Mouse (Mus musculus): ENCODE measurements at regions not wholly inside any gene's neighbourhood (a gene's known extent, or its start where the extent isn't known, plus 50 kb on each side); places are given as distances from the start of the nearest gene placed in this dataset.

- Histone ChIP-seq H3K9ac (replicated peaks; ENCODE audit: low read depth, low read length) (no peak overlapping the region), H3K27ac (ENCODE audit: low read length) (peak overlapping the region; percentile 10; the same call in 1 of the 2 replicates), H3K4me3 (replicated peaks; ENCODE audit: low read length) (no peak overlapping the region), H3K27me3 (replicated peaks; ENCODE audit: control insufficient read depth, insufficient read depth, low read length) (no peaks in the 10 kb centered on the region), H3K4me2 (ENCODE audit: low read length) (no peak overlapping the region), H3K9me3 (ENCODE audit: control insufficient read depth, low read length) (peaks cover 9% of the 10 kb centered on the region), H3K36me3 (ENCODE audit: control insufficient read depth, insufficient read depth) (no peaks in the 10 kb centered on the region), H3K4me1 (replicated peaks; ENCODE audit: control insufficient read depth, insufficient read depth, low read length) (peaks cover 22% of the 10 kb centered on the region)
- peak; percentile 71; the same call in 1 of the 2 replicates for ATAC-seq
- WGBS, result 12% methylated on average over 3 of the region's 3 CpGs
Measured at GRCm38 (mm10) chr3:34532451-34532850, 117.8 kb upstream of the Sox2 start.

GRCm38 (mm10) chr3:34531836-34532235 lies 118.4 kb upstream of the Sox2 start:
- peak overlapping the region; percentile 10 for H3K27ac ChIP-seq (ENCODE audit: low read length)
- peaks cover 10% of the 10 kb centered on the region for H3K9me3 ChIP-seq (ENCODE audit: control insufficient read depth, low read length)
- H3K4me3 ChIP-seq (replicated peaks; ENCODE audit: low read length), result no peak overlapping the region
- H3K4me1 ChIP-seq (replicated peaks; ENCODE audit: control insufficient read depth, insufficient read depth, low read length), result peaks cover 22% of the 10 kb centered on the region
- no peaks in the 10 kb centered on the region for H3K27me3 ChIP-seq (replicated peaks; ENCODE audit: control insufficient read depth, insufficient read depth, low read length)
- WGBS, result 27% methylated on average over 7 of the region's 7 CpGs
- peak; percentile 58 for ATAC-seq
- H3K9ac ChIP-seq (replicated peaks; ENCODE audit: low read depth, low read length), result peak overlapping the region; percentile 13; the same call in 1 of the 2 replicates
- no peak overlapping the region for H3K4me2 ChIP-seq (ENCODE audit: low read length)
- H3K36me3 ChIP-seq (ENCODE audit: control insufficient read depth, insufficient read depth), result no peaks in the 10 kb centered on the region

- no peak overlapping the region for H3K4me2 ChIP-seq (ENCODE audit: low read length)
- H3K4me3 ChIP-seq (replicated peaks; ENCODE audit: low read length), result no peak overlapping the region
- H3K36me3 ChIP-seq (ENCODE audit: control insufficient read depth, insufficient read depth), result no peaks in the 10 kb centered on the region
- H3K4me1 ChIP-seq (replicated peaks; ENCODE audit: control insufficient read depth, insufficient read depth, low read length), result peaks cover 22% of the 10 kb centered on the region
- H3K27ac ChIP-seq (ENCODE audit: low read length), result no peak overlapping the region
- peaks cover 9% of the 10 kb centered on the region; the same call in 1 of the 2 replicates for H3K9me3 ChIP-seq (ENCODE audit: control insufficient read depth, low read length)
- no peaks in the 10 kb centered on the region for H3K27me3 ChIP-seq (replicated peaks; ENCODE audit: control insufficient read depth, insufficient read depth, low read length)
- H3K9ac ChIP-seq (replicated peaks; ENCODE audit: low read depth, low read length), result no peak overlapping the region
- ATAC-seq, result no peak
Measured at GRCm38 (mm10) chr3:34527546-34527945, 122.7 kb upstream of the Sox2 start.

GRCm38 (mm10) chr3:34525730-34526129 lies 124.5 kb upstream of the Sox2 start:
- Histone ChIP-seq H3K9ac (replicated peaks; ENCODE audit: low read depth, low read length) (no peak overlapping the region), H3K4me2 (ENCODE audit: low read length) (no peak overlapping the region), H3K9me3 (ENCODE audit: control insufficient read depth, low read length) (peaks cover 9% of the 10 kb centered on the region; the same call in 1 of the 2 replicates), H3K4me3 (replicated peaks; ENCODE audit: low read length) (no peak overlapping the region), H3K27me3 (replicated peaks; ENCODE audit: control insufficient read depth, insufficient read depth, low read length) (no peaks in the 10 kb centered on the region), H3K4me1 (replicated peaks; ENCODE audit: control insufficient read depth, insufficient read depth, low read length) (peaks cover 15% of the 10 kb centered on the region), H3K27ac (ENCODE audit: low read length) (no peak overlapping the region), H3K36me3 (ENCODE audit: control insufficient read depth, insufficient read depth) (no peaks in the 10 kb centered on the region)
- no peak for ATAC-seq
- 93% methylated on average over 5 of the region's 5 CpGs for WGBS

GRCm38 (mm10) chr3:34522054-34522684 lies 128.0 kb upstream of the Sox2 start:
- Histone ChIP-seq H3K27ac (ENCODE audit: low read length) (no peak overlapping the region), H3K9me3 (ENCODE audit: control insufficient read depth, low read length) (peaks cover 4% of the 10 kb centered on the region; the same call in 1 of the 2 replicates), H3K4me3 (replicated peaks; ENCODE audit: low read length) (no peak overlapping the region), H3K27me3 (replicated peaks; ENCODE audit: control insufficient read depth, insufficient read depth, low read length) (no peaks in the 10 kb centered on the region), H3K4me2 (ENCODE audit: low read length) (no peak overlapping the region), H3K36me3 (ENCODE audit: control insufficient read depth, insufficient read depth) (no peaks in the 10 kb centered on the region), H3K9ac (replicated peaks; ENCODE audit: low read depth, low read length) (no peak overlapping the region), H3K4me1 (replicated peaks; ENCODE audit: control insufficient read depth, insufficient read depth, low read length) (peaks cover 7% of the 10 kb centered on the region)
- 6% methylated on average over 6 of the region's 6 CpGs for WGBS
- peak; percentile 57 for ATAC-seq

GRCm38 (mm10) chr3:34521357-34522053 lies 128.7 kb upstream of the Sox2 start:
- Histone ChIP-seq H3K27ac (ENCODE audit: low read length) (no peak overlapping the region), H3K4me1 (replicated peaks; ENCODE audit: control insufficient read depth, insufficient read depth, low read length) (peaks cover 7% of the 10 kb centered on the region), H3K9me3 (ENCODE audit: control insufficient read depth, low read length) (peaks cover 4% of the 10 kb centered on the region; the same call in 1 of the 2 replicates), H3K9ac (replicated peaks; ENCODE audit: low read depth, low read length) (no peak overlapping the region), H3K36me3 (ENCODE audit: control insufficient read depth, insufficient read depth) (no peaks in the 10 kb centered on the region), H3K27me3 (replicated peaks; ENCODE audit: control insufficient read depth, insufficient read depth, low read length) (no peaks in the 10 kb centered on the region), H3K4me3 (replicated peaks; ENCODE audit: low read length) (no peak overlapping the region), H3K4me2 (ENCODE audit: low read length) (no peak overlapping the region)
- WGBS, result 61% methylated on average over 14 of the region's 14 CpGs
- ATAC-seq, result peak; percentile 79

GRCm38 (mm10) chr3:34512503-34513145 lies 137.6 kb upstream of the Sox2 start:
- ATAC-seq, result no peak

GRCm38 (mm10) chr3:34510723-34511122 lies 139.5 kb upstream of the Sox2 start:
- Histone ChIP-seq H3K9ac (replicated peaks; ENCODE audit: low read depth, low read length) (no peak overlapping the region), H3K4me3 (replicated peaks; ENCODE audit: low read length) (no peak overlapping the region), H3K27me3 (replicated peaks; ENCODE audit: control insufficient read depth, insufficient read depth, low read length) (no peaks in the 10 kb centered on the region), H3K9me3 (ENCODE audit: control insufficient read depth, low read length) (0 out of 2 replicates have a peak, but pooled peaks cover 4% of the 10 kb centered on the region), H3K4me1 (replicated peaks; ENCODE audit: control insufficient read depth, insufficient read depth, low read length) (peaks cover 6% of the 10 kb centered on the region), H3K27ac (ENCODE audit: low read length) (no peak overlapping the region), H3K36me3 (ENCODE audit: control insufficient read depth, insufficient read depth) (no peaks in the 10 kb centered on the region), H3K4me2 (ENCODE audit: low read length) (no peak overlapping the region)
- no peak for ATAC-seq
- 86% methylated on average over 4 of the region's 4 CpGs for WGBS

More at GRCm38 (mm10) chr3:34512503-34513145, 137.6 kb upstream of the Sox2 start:
- Histone ChIP-seq H3K9me3 (ENCODE audit: control insufficient read depth, low read length) (0 out of 2 replicates have a peak, but pooled peaks cover 4% of the 10 kb centered on the region), H3K27ac (ENCODE audit: low read length) (no peak overlapping the region), H3K4me2 (ENCODE audit: low read length) (no peak overlapping the region), H3K27me3 (replicated peaks; ENCODE audit: control insufficient read depth, insufficient read depth, low read length) (no peaks in the 10 kb centered on the region), H3K36me3 (ENCODE audit: control insufficient read depth, insufficient read depth) (no peaks in the 10 kb centered on the region), H3K9ac (replicated peaks; ENCODE audit: low read depth, low read length) (no peak overlapping the region), H3K4me1 (replicated peaks; ENCODE audit: control insufficient read depth, insufficient read depth, low read length) (peaks cover 6% of the 10 kb centered on the region), H3K4me3 (replicated peaks; ENCODE audit: low read length) (no peak overlapping the region)
- WGBS, result 77% methylated on average over 13 of the region's 13 CpGs

GRCm38 (mm10) chr3:34509160-34509559 lies 141.0 kb upstream of the Sox2 start:
- Histone ChIP-seq H3K4me1 (replicated peaks; ENCODE audit: control insufficient read depth, insufficient read depth, low read length) (peaks cover 16% of the 10 kb centered on the region), H3K27me3 (replicated peaks; ENCODE audit: control insufficient read depth, insufficient read depth, low read length) (no peaks in the 10 kb centered on the region), H3K9me3 (ENCODE audit: control insufficient read depth, low read length) (no peaks in the 10 kb centered on the region), H3K36me3 (ENCODE audit: control insufficient read depth, insufficient read depth) (no peaks in the 10 kb centered on the region), H3K4me3 (replicated peaks; ENCODE audit: low read length) (no peak overlapping the region), H3K9ac (replicated peaks; ENCODE audit: low read depth, low read length) (no peak overlapping the region), H3K27ac (ENCODE audit: low read length) (no peak overlapping the region), H3K4me2 (ENCODE audit: low read length) (no peak overlapping the region)
- 10% methylated on average over 5 of the region's 5 CpGs for WGBS
- ATAC-seq, result peak; percentile 23; the same call in 1 of the 2 replicates
